Mouse (Mus musculus) T-helper 1 cell (primary cell): Measurements from ENCODE around the gene Tiparp.

ENCODE experiments used
- in situ Hi-C: fragments of 300-600 bp; cut with MboI, MseI; formaldehyde crosslinking; loops from one replicate; pipeline ENCODE4 v1.15.1; 2025; ENCODE audit warnings: high pct_unique_total_duplicates

Gene Tiparp

DNA sequence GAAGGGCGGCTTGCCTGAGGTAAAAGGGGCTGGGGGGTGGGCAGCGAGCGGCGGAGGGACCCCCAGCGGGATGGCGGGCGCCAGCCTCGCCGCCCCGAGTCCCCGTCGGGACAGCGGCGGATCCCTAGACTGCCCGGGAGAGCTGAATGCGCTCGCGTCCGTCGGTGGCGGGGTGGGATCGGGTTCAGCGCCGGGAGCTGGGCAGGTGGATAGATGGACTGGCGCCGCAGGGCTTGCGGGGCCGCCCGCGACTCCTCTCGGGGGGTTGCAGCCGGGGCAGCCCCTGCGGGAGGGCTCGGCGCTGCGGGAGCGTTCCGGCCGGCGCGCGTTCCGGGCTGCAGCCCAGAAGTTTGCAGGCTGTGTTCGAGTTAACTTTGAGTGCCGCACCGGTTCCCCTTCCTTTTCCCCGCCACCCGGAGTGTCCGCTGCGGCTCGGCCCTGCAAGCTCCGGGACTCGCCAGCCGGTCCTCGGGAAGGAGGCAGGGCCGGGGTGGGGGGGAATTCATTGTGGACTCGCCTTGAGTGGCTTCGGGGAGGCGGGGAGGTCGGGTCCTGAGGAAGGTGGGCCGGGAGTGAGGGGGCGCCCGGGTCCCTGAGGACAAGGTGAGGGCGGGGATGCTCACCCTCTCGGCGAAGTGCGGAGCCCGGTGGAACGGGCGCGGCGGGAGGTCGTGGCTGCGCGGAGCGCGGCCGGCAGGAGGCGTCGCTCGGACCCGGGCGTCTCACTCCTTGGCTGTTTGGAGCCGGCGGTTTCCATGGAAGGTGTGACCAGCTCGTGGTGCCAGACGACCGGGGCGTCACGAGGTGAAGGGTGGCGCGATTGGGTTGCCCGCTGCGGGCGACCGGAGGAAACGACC lies 632 bp downstream of the Tiparp start:
- in situ Hi-C loops: loop anchor here (5.0 kb wide), 2 partner anchors 58 to 128 kb away; no protein-coding TSS in a partner anchor

DNA sequence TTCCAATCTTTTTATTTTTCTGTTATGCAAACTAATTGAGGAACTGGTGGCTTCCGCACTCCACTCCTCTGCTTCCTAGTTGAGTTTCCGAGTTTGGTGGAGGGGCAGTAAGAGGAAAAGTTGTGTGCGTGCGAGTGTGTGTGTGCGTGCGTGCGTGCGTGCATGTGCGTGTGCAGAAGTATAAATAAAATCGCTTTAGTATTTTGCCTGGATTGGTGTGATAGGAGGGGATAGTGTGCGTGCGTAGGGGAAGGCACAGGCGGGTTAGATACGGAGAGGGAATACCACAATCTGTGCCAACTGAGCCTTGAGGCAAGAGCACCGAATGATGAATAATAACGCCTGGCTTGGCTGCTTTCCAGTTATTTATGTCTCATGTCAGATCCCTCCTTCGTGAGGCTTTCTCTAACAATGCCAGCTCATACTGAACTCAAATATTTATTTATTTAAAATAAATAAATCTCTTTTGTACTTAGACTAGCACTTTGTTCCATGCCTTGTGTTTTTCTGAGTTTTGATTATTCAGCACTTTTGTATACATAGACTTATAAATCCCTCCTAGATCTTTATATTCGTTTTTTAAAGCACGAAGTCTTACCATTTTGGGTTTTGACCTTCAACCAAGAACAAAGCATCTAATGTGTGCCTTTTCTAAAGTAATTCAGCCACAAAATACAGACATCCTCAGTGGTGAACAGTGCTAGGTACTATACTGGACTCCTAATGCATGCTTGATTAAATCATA lies 1.4 kb downstream of the Tiparp start:
- in situ Hi-C loops: loop anchor here (5.0 kb wide), 2 partner anchors 58 to 128 kb away; no protein-coding TSS in a partner anchor

GRCm38 (mm10) chr3:65533014-65533413 lies 4.8 kb downstream of the Tiparp start:
- in situ Hi-C loops: no loop called here

DNA sequence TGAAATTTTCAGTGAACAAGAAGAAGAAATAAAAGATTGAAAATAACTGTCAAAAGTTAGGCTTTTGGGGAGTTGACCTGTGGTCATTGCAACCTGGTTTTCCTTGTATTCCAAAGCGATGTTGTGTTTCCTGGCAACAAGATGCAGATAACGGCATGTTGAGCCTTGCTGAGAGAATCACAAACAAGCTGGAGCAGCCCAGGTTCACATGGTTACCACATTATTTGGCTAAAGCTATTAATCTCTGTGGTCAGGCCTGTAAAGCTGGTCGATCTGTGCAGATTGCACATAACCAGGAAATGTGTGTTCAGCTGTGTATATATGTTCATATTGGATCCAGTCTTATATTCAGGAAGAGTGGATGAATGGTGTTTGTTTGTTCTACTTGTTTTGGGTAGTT lies 5.4 kb downstream of the Tiparp start:
- in situ Hi-C loops: no loop called here

- in situ Hi-C loops: no loop called here
Measured at GRCm38 (mm10) chr3:65534488-65534887, 6.3 kb downstream of the Tiparp start.

GRCm38 (mm10) chr3:65535087-65535761 lies 7.0 kb downstream of the Tiparp start:
- in situ Hi-C loops: no loop called here

- in situ Hi-C loops: no loop called here
Measured at GRCm38 (mm10) chr3:65537288-65537687, 9.1 kb downstream of the Tiparp start.

GRCm38 (mm10) chr3:65540906-65541551 lies 12.8 kb downstream of the Tiparp start:
- in situ Hi-C loops: no loop called here

- in situ Hi-C loops: no loop called here
Measured at GRCm38 (mm10) chr3:65541552-65541935, 13.3 kb downstream of the Tiparp start.

DNA sequence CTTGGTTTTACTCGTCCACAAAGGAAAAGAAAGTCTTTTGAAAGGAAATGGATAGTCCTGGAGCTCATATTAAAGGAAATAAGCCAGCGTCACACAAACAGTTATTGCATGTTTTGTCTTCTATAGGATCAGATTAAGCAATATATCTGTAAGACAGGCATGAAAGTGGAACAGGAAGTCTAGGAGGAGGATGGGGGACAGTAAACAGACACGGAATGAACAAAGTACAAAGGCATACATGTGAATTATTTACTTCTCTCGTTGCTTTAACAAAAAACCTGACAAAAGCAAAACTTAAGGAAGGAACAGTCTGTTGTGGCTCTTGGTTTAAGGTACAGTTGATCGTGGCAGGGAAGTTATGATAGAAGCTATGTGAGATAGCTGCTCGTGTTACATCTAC lies 21.6 kb downstream of the Tiparp start:
- in situ Hi-C loops: no loop called here

DNA sequence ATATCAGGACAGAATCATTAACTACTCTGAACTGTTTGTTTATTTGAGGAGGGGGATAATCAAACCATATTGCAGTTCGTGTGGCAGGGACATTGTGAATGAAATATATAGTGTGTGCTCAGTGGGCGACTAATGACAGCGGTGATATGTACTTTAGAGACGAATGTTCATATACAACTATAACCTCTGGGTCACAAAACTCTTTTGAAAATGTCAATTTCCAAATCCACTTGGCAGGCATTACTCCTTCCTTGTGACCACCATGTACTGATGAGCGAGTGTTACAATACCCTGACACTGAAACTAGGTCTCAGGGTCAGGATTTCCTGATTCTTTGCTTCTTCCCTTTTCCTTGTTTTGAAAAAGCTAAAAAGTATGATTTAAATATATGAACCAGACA lies 22.9 kb downstream of the Tiparp start:
- in situ Hi-C loops: no loop called here

- in situ Hi-C loops: no loop called here
Measured at GRCm38 (mm10) chr3:65554633-65555032, 26.4 kb downstream of the Tiparp start.

GRCm38 (mm10) chr3:65558679-65559078 lies 30.5 kb downstream of the Tiparp start:
- in situ Hi-C loops: no loop called here

- in situ Hi-C loops: no loop called here
Measured at GRCm38 (mm10) chr3:65562212-65562611, 34.0 kb downstream of the Tiparp start.

DNA sequence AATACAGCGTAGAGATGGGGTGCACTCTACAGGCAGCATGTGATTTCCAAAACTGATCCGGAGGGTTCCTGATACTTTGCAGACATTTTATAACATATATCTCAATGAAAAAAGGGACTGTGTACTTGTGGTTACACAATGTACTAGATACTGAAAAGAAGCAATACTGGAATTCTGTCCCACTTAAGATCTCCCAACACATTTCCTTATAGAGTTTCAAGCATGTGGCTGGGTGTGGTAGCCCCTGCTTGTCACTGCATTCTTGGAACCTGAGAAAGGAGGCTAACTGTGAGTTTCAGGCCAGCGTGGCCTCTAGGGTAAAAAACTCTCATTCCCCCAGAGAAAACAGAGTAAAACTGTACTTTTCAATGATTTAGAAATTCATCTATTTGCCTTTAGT lies 34.5 kb downstream of the Tiparp start:
- in situ Hi-C loops: no loop called here

GRCm38 (mm10) chr3:65563926-65564624 lies 35.9 kb downstream of the Tiparp start:
- in situ Hi-C loops: no loop called here

DNA sequence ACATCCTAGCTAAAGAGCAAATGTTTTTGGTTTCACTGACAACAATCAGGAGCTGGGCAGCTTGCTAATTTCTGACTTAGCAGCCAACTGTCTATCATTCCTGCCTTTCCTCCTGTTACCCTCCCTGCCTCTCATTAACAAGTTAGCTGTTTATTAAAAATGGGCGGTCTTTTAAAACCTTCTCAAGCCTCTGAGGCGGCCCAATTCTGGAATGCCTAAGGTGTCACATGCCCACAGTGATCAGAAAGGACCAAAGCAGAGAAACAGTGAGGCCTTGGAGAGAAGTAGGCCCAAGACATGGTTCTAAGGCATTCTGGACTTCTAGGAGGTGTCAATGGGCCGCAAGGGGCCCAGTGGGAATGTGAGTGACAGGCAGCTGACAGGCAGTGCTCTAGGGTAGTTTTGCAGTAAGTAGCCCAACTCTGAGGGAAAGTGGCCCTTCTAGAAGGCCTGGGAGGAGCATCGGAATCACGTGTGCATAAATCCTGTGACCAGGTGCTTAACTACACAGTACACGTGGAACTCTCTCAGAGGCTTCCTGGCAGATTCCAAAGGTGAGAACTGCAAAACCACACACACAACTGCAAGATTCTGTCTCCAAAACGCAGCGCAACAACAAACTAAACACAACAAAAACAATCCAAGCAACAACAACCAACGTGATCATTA lies 37.6 kb downstream of the Tiparp start:
- in situ Hi-C loops: no loop called here

- in situ Hi-C loops: no loop called here
Measured at GRCm38 (mm10) chr3:65569941-65570340, 41.7 kb downstream of the Tiparp start.

DNA sequence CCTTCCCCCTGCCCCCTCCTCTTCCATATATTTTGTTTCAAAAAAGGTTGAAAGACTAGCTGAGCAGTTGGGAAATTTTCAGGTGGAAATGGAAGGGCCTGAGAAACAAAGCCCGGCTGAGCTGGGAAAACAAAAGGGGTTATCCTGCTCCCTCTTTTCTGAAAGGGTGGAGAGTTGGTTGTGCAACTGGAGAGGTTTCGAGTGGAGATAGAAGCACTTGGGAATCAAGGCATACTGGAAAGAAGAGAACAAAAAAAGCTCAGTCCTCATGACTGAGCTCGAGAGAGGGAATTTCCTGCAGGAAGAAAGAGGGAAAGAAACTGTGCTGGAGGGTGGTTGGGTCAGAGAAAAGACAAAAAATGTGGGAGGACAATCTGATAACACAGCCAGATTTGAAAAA lies 45.3 kb downstream of the Tiparp start:
- in situ Hi-C loops: no loop called here

GRCm38 (mm10) chr3:65577602-65578001 lies 49.4 kb downstream of the Tiparp start:
- in situ Hi-C loops: no loop called here
